Comparison of ENCODE assay signal across 8 mouse cellular contexts in genomic region chrX:23565581-23565980, GRCm38 (mm10).
DNase-seq lines count a peak whose midpoint lies in the region; ATAC-seq and TF ChIP-seq lines count a peak whose summit lies in the region.

No protein-coding gene starts in this region.

- H3K27me3 ChIP-seq in heart, embryonic 11.5 days (ENCODE audit: control insufficient read depth, insufficient read depth, low read length): no peaks in the 10 kb centered on the region
- no peaks in the 10 kb centered on the region for H3K27me3 ChIP-seq in midbrain, postnatal 0 days (ENCODE audit: insufficient read depth, low read length)
- no peaks in the 10 kb centered on the region for H3K27me3 ChIP-seq in midbrain, embryonic 15.5 days (replicated peaks)
- H3K27me3 ChIP-seq in Patski: peaks cover 2% of the 10 kb centered on the region
- H3K27me3 ChIP-seq in intestine, embryonic 16.5 days (replicated peaks; ENCODE audit: control insufficient read depth, insufficient read depth, low read length): no peaks in the 10 kb centered on the region

- in situ Hi-C loops in Patski (cut with MboI; ENCODE audit: low pct_unique_long_range_greater_than_20kb): no loop called here

- TF ChIP-seq CTCF in midbrain, postnatal 0 days (IDR thresholded peaks at IDR 0.05): peak; percentile 71
- peak; percentile 27 for TF ChIP-seq CTCF in Patski (IDR thresholded peaks at IDR 0.05)

- H3K9me3 ChIP-seq in heart, embryonic 11.5 days (replicated peaks; ENCODE audit: control insufficient read depth, low read length): no peaks in the 10 kb centered on the region
- no peaks in the 10 kb centered on the region for H3K9me3 ChIP-seq in midbrain, postnatal 0 days (ENCODE audit: low read length)
- H3K9me3 ChIP-seq in midbrain, embryonic 15.5 days: no peaks in the 10 kb centered on the region
- no peaks in the 10 kb centered on the region for H3K9me3 ChIP-seq in intestine, embryonic 16.5 days (ENCODE audit: control insufficient read depth, low read length)

- CTCF ChIA-PET in Patski (lab: Charles Lee): interaction anchor here (0.7 kb wide), 1 partner anchor 9 kb away, joined by 4 read pairs; no protein-coding TSS in a partner anchor

- H3K9ac ChIP-seq in heart, embryonic 11.5 days (ENCODE audit: low read depth, low read length): no peak overlapping the region
- H3K9ac ChIP-seq in midbrain, postnatal 0 days (replicated peaks; ENCODE audit: low read length, poor library complexity, severe bottlenecking): no peak overlapping the region
- H3K9ac ChIP-seq in midbrain, embryonic 15.5 days: no peak overlapping the region
- no peak overlapping the region for H3K9ac ChIP-seq in intestine, embryonic 16.5 days (ENCODE audit: low read depth, low read length)

- no peaks in the 10 kb centered on the region for H3K4me1 ChIP-seq in heart, embryonic 11.5 days (ENCODE audit: control insufficient read depth, insufficient read depth, low read length)
- H3K4me1 ChIP-seq in midbrain, postnatal 0 days (ENCODE audit: insufficient read depth, low read length): no peaks in the 10 kb centered on the region
- H3K4me1 ChIP-seq in midbrain, embryonic 15.5 days: no peaks in the 10 kb centered on the region
- H3K4me1 ChIP-seq in intestine, embryonic 16.5 days (ENCODE audit: control insufficient read depth, insufficient read depth, low read length): no peaks in the 10 kb centered on the region

- DNase-seq in heart, adult 9 months (ENCODE audit: low spot score in 2 of 2): peak; percentile 2 to 18
- peak; percentile 44 for DNase-seq in midbrain, postnatal 0 days (ENCODE audit: low spot score)
- no peak for DNase-seq in Patski (ENCODE audit: low read depth, low spot score)
- DNase-seq in layer of hippocampus, postnatal 10 days (ENCODE audit: low spot score in 2 of 2): peak; percentile 5 to 28

- no peak for ATAC-seq in heart, embryonic 11.5 days (replicated peaks; ENCODE audit: insufficient number of reproducible peaks, low FRiP score, low TSS enrichment)
- no peak for ATAC-seq in midbrain, postnatal 0 days (ENCODE audit: low FRiP score)
- no peak for ATAC-seq in midbrain, embryonic 15.5 days (replicated peaks)
- ATAC-seq in Patski: no peak
- ATAC-seq in intestine, embryonic 16.5 days: no peak
- no peak for ATAC-seq in monocyte, adult 5-6 weeks (replicated peaks; ENCODE audit: insufficient number of reproducible peaks, low FRiP score, low TSS enrichment, poor library complexity, severe bottlenecking)

- no peak overlapping the region for H3K4me2 ChIP-seq in heart, embryonic 11.5 days
- H3K4me2 ChIP-seq in midbrain, postnatal 0 days (ENCODE audit: low read depth, low read length, poor library complexity, severe bottlenecking): no peak overlapping the region
- H3K4me2 ChIP-seq in midbrain, embryonic 15.5 days: no peak overlapping the region
- H3K4me2 ChIP-seq in intestine, embryonic 16.5 days (ENCODE audit: low read depth, low read length): no peak overlapping the region

- no peaks in the 10 kb centered on the region for H3K36me3 ChIP-seq in heart, embryonic 11.5 days (ENCODE audit: control insufficient read depth, insufficient read depth, low read length)
- H3K36me3 ChIP-seq in midbrain, postnatal 0 days (ENCODE audit: insufficient read depth, low read length): no peaks in the 10 kb centered on the region
- H3K36me3 ChIP-seq in midbrain, embryonic 15.5 days (replicated peaks): no peaks in the 10 kb centered on the region
- no peaks in the 10 kb centered on the region for H3K36me3 ChIP-seq in intestine, embryonic 16.5 days (ENCODE audit: control insufficient read depth, insufficient read depth, low read length)

- POLR2A ChIA-PET in Patski (lab: Charles Lee): no interaction called here

- 21% methylated on average over 3 of the region's 3 CpGs for WGBS in heart, embryonic 11.5 days (ENCODE audit: insufficient replicate concordance)
- whole genome bisulfite sequencing in midbrain, postnatal 0 days: 23% methylated on average over 3 of the region's 3 CpGs
- 34% methylated on average over 3 of the region's 3 CpGs for WGBS in midbrain, embryonic 15.5 days
- WGBS in intestine, embryonic 16.5 days: 15% methylated on average over 3 of the region's 3 CpGs

- no peak overlapping the region for H3K4me3 ChIP-seq in heart, embryonic 11.5 days (ENCODE audit: low read depth, low read length)
- no peak overlapping the region for H3K4me3 ChIP-seq in midbrain, postnatal 0 days (ENCODE audit: low read depth, low read length)
- no peak overlapping the region for H3K4me3 ChIP-seq in midbrain, embryonic 15.5 days
- no peak overlapping the region for H3K4me3 ChIP-seq in intestine, embryonic 16.5 days (ENCODE audit: low read length)

- H3K27ac ChIP-seq in heart, embryonic 11.5 days (ENCODE audit: low read depth, low read length): no peak overlapping the region
- no peak overlapping the region for H3K27ac ChIP-seq in midbrain, postnatal 0 days (ENCODE audit: low read depth, low read length)
- H3K27ac ChIP-seq in midbrain, embryonic 15.5 days: no peak overlapping the region
- no peak overlapping the region for H3K27ac ChIP-seq in intestine, embryonic 16.5 days (ENCODE audit: low read length)
